Comparison of ENCODE assay signal across 8 mouse cellular contexts in genomic region chr10:58497320-58498284, GRCm38 (mm10). TPM values are rescaled to one million over a fixed set of nuclear protein-coding genes. Genes with fewer than 3 reads are reported as not detected.
A peak's percentile ranks its signal among the peaks of the same experiment; 100 is the strongest.
DNase-seq lines count a peak whose midpoint lies in the region; ATAC-seq and TF ChIP-seq lines count a peak whose summit lies in the region.

TSS of gene Ccdc138 (plus strand) at chr10:58497948.

- 2% methylated on average over 50 of the region's 50 CpGs for WGBS in forebrain, embryonic 14.5 days
- under 1% methylated on average over 50 of the region's 50 CpGs for WGBS in neural tube, embryonic 15.5 days

- no peaks in the 10 kb centered on the region for H3K27me3 ChIP-seq in ES-Bruce4 (ENCODE audit: control insufficient read depth, insufficient read depth, low read length, poor library complexity, severe bottlenecking)
- no peaks in the 10 kb centered on the region for H3K27me3 ChIP-seq in forebrain, embryonic 14.5 days (replicated peaks; ENCODE audit: control insufficient read depth, insufficient read depth, low read length)
- no peaks in the 10 kb centered on the region for H3K27me3 ChIP-seq in neural tube, embryonic 15.5 days (replicated peaks)

- peak; percentile 97 for ATAC-seq in cerebellum, adult (ENCODE audit: insufficient number of reproducible peaks, low FRiP score, low TSS enrichment)
- ATAC-seq in forebrain, embryonic 14.5 days = peak; percentile 100
- peak; percentile 100 for ATAC-seq in neural tube, embryonic 15.5 days (ENCODE audit: low FRiP score)

- peak within 1 kb of the TSS; percentile 77 for H3K9ac ChIP-seq in ES-Bruce4 (ENCODE audit: low read depth, poor library complexity, severe bottlenecking)
- peak within 1 kb of the TSS; percentile 69 for H3K9ac ChIP-seq in forebrain, embryonic 14.5 days (ENCODE audit: low read length)
- H3K9ac ChIP-seq in neural tube, embryonic 15.5 days (replicated peaks) = peak within 1 kb of the TSS; percentile 59

- DNase-seq in forebrain, embryonic 14.5 days (ENCODE audit: low spot score) = peak; percentile 94
- DNase-seq in heart, postnatal 14 days = peak; percentile 92 to 96
- peak; percentile 90 for DNase-seq in layer of hippocampus, adult 11-12 months (ENCODE audit: low spot score)
- DNase-seq in lung, adult 18-20 months = peak; percentile 94
- peak; percentile 93 for DNase-seq in testis, postnatal 14 days (ENCODE audit: low spot score)

- intact Hi-C loops in heart, postnatal 14 days (cut with DNase I) = no loop called here

- peak within 1 kb of the TSS; percentile 79 for H3K4me3 ChIP-seq in ES-Bruce4 (ENCODE audit: low read depth, low read length)
- H3K4me3 ChIP-seq in forebrain, embryonic 14.5 days (ENCODE audit: low read depth, low read length) = peak within 1 kb of the TSS; percentile 63
- peak within 1 kb of the TSS; percentile 72 for H3K4me3 ChIP-seq in neural tube, embryonic 15.5 days (replicated peaks)

- TF ChIP-seq CTCF in ES-Bruce4 (IDR thresholded peaks at IDR 0.05; ENCODE audit: low read depth, low read length) = no peak

- peaks cover 2% of the 10 kb centered on the region for H3K4me1 ChIP-seq in ES-Bruce4 (ENCODE audit: control insufficient read depth, insufficient read depth, low read length)
- H3K4me1 ChIP-seq in forebrain, embryonic 14.5 days (ENCODE audit: control insufficient read depth, insufficient read depth, low read length) = 0 out of 2 replicates have a peak, but pooled peaks cover 3% of the 10 kb centered on the region
- H3K4me1 ChIP-seq in neural tube, embryonic 15.5 days = peaks cover 15% of the 10 kb centered on the region

- no peaks in the 10 kb centered on the region for H3K9me3 ChIP-seq in ES-Bruce4 (replicated peaks; ENCODE audit: control insufficient read depth, insufficient read depth, low read length, poor library complexity, severe bottlenecking)
- H3K9me3 ChIP-seq in forebrain, embryonic 14.5 days (replicated peaks; ENCODE audit: control insufficient read depth, low read length) = no peaks in the 10 kb centered on the region
- H3K9me3 ChIP-seq in neural tube, embryonic 15.5 days (replicated peaks) = no peaks in the 10 kb centered on the region

- TF ChIP-seq POLR2A in ES-Bruce4 (IDR thresholded peaks at IDR 0.05; ENCODE audit: insufficient read depth, low read length) = no peak

- H3K4me2 ChIP-seq in forebrain, embryonic 14.5 days (ENCODE audit: low read length) = peak within 1 kb of the TSS; percentile 63
- peak within 1 kb of the TSS; percentile 66 for H3K4me2 ChIP-seq in neural tube, embryonic 15.5 days

- H3K36me3 ChIP-seq in ES-Bruce4 (ENCODE audit: control insufficient read depth, insufficient read depth, low read length, poor library complexity, severe bottlenecking) = peaks cover 12% of the 10 kb centered on the region
- peaks cover 20% of the 10 kb centered on the region for H3K36me3 ChIP-seq in forebrain, embryonic 14.5 days (ENCODE audit: control insufficient read depth, insufficient read depth, low read length)
- peaks cover 20% of the 10 kb centered on the region for H3K36me3 ChIP-seq in neural tube, embryonic 15.5 days

- peak within 1 kb of the TSS; percentile 72 for H3K27ac ChIP-seq in ES-Bruce4 (ENCODE audit: insufficient read depth, low read length)
- H3K27ac ChIP-seq in forebrain, embryonic 14.5 days (ENCODE audit: low read depth, low read length) = peak within 1 kb of the TSS; percentile 79
- H3K27ac ChIP-seq in neural tube, embryonic 15.5 days (replicated peaks) = peak within 1 kb of the TSS; percentile 88

- TF ChIP-seq EP300 in ES-Bruce4 (IDR thresholded peaks at IDR 0.05; ENCODE audit: insufficient read depth, low read depth, low read length) = no peak

RNA-seq across cellular contexts. Expression of gene Ccdc138, which starts in this region (rescaled TPM):
- polyA plus RNA-seq in ES-Bruce4 (2011; ENCODE audit: insufficient read depth, insufficient read length, low read depth, missing spikeins) = 19.3 TPM in 2 replicates
- polyA plus RNA-seq in forebrain, embryonic 14.5 days (2014; fragmentation: Nextera tagmentation; extraction: Ambion mirVana) = 6.0 and 7.7 TPM in 2 replicates
- total RNA-seq in heart, postnatal 14 days (2021) = 1 to 10 TPM; 1.1 TPM
- polyA plus RNA-seq in neural tube, embryonic 15.5 days (2015; fragmentation: Nextera tagmentation; extraction: Ambion mirVana) = 7.9 and 8.5 TPM in 2 replicates

Comparison
In these comparisons a context has a peak if more than half of its experiments do, and no peak if none do; other contexts are left out.
1. Peak in every context shown above with its lines: DNase-seq, ATAC-seq, H3K4me3 ChIP-seq and H3K27ac ChIP-seq.